10 mouse cellular contexts compared by ENCODE assay signal in genomic region chr17:56463500-56463899, GRCm38 (mm10). TPM values are rescaled to one million over a fixed set of nuclear protein-coding genes. Genes with fewer than 3 reads are reported as not detected.
A peak's percentile ranks its signal among the peaks of the same experiment; 100 is the strongest.
DNase-seq lines count a peak whose midpoint lies in the region; ATAC-seq and TF ChIP-seq lines count a peak whose summit lies in the region.
"Had no signal": no experiment of that assay in that cellular context is flagged by ENCODE, and none has a peak within 500 bp of the region (broad histone marks: within the 10 kb centered on the region; RNA-seq: fewer than 3 reads in every experiment).

No protein-coding gene starts in this region.

- WGBS in intestine, embryonic 15.5 days: 21% methylated on average over 1 of the region's 1 CpGs
- WGBS in intestine, postnatal 0 days: 36% methylated on average over 1 of the region's 1 CpGs
- 15% methylated on average over 1 of the region's 1 CpGs for WGBS in embryonic facial prominence, embryonic 15.5 days
- WGBS in hindbrain, postnatal 0 days: 50% methylated on average over 1 of the region's 1 CpGs
- 46% methylated on average over 1 of the region's 1 CpGs for WGBS in midbrain, embryonic 15.5 days
- 62% methylated on average over 1 of the region's 1 CpGs for WGBS in cerebellum, adult 2 months

- peak overlapping the region; percentile 93 for H3K27ac ChIP-seq in intestine, embryonic 15.5 days
- no peak overlapping the region for H3K27ac ChIP-seq in intestine, postnatal 0 days (ENCODE audit: low read depth, low read length)
- H3K27ac ChIP-seq in embryonic facial prominence, embryonic 15.5 days (replicated peaks): peak overlapping the region; percentile 97
- 0 out of 2 replicates have a peak overlapping the region, but pooled peaks have one; percentile 76 for H3K27ac ChIP-seq in hindbrain, postnatal 0 days
- H3K27ac ChIP-seq in midbrain, embryonic 15.5 days: peak overlapping the region; percentile 82; the same call in 1 of the 2 replicates
- H3K27ac ChIP-seq in cerebellum, adult 2 months (ENCODE audit: insufficient read depth, low read length): no peak overlapping the region

- peak overlapping the region; percentile 46 for H3K9ac ChIP-seq in intestine, embryonic 15.5 days
- no peak overlapping the region for H3K9ac ChIP-seq in intestine, postnatal 0 days (ENCODE audit: low read depth, low read length)
- no peak overlapping the region for H3K9ac ChIP-seq in embryonic facial prominence, embryonic 15.5 days
- H3K9ac ChIP-seq in hindbrain, postnatal 0 days (replicated peaks; ENCODE audit: low read length): no peak overlapping the region; the same call in 1 of the 2 replicates
- no peak overlapping the region for H3K9ac ChIP-seq in midbrain, embryonic 15.5 days

- no peaks in the 10 kb centered on the region for H3K27me3 ChIP-seq in intestine, embryonic 15.5 days (replicated peaks)
- no peaks in the 10 kb centered on the region for H3K27me3 ChIP-seq in intestine, postnatal 0 days (replicated peaks; ENCODE audit: control insufficient read depth, insufficient read depth, low read length)
- no peaks in the 10 kb centered on the region for H3K27me3 ChIP-seq in embryonic facial prominence, embryonic 15.5 days
- no peaks in the 10 kb centered on the region for H3K27me3 ChIP-seq in hindbrain, postnatal 0 days (ENCODE audit: insufficient read depth, low read length)
- no peaks in the 10 kb centered on the region for H3K27me3 ChIP-seq in midbrain, embryonic 15.5 days (replicated peaks)
- H3K27me3 ChIP-seq in cerebellum, adult 2 months (ENCODE audit: control insufficient read depth, insufficient read depth, low read length): no peaks in the 10 kb centered on the region

- no peak for DNase-seq in hindbrain, postnatal 0 days (ENCODE audit: low spot score)
- DNase-seq in left cerebral cortex, adult 8-10 months (ENCODE audit: low spot score in 2 of 2): no peak
- DNase-seq in left cerebral cortex, adult 9 months (ENCODE audit: low spot score in 2 of 2): no peak
- DNase-seq in cerebellum, adult 2 months: no peak
- DNase-seq: thymus, postnatal 14 days had no signal

- H3K9me3 ChIP-seq in intestine, embryonic 15.5 days: no peaks in the 10 kb centered on the region
- H3K9me3 ChIP-seq in intestine, postnatal 0 days (ENCODE audit: control insufficient read depth): no peaks in the 10 kb centered on the region
- no peaks in the 10 kb centered on the region for H3K9me3 ChIP-seq in embryonic facial prominence, embryonic 15.5 days (replicated peaks)
- H3K9me3 ChIP-seq in hindbrain, postnatal 0 days (ENCODE audit: low read length): no peaks in the 10 kb centered on the region
- H3K9me3 ChIP-seq in midbrain, embryonic 15.5 days: no peaks in the 10 kb centered on the region

- H3K4me2 ChIP-seq in intestine, embryonic 15.5 days (replicated peaks): peak overlapping the region; percentile 94; the same call in 1 of the 2 replicates
- no peak overlapping the region for H3K4me2 ChIP-seq in intestine, postnatal 0 days (replicated peaks; ENCODE audit: low read depth)
- peak overlapping the region; percentile 89; the same call in 1 of the 2 replicates for H3K4me2 ChIP-seq in embryonic facial prominence, embryonic 15.5 days (replicated peaks)
- peak overlapping the region; percentile 81; the same call in 1 of the 2 replicates for H3K4me2 ChIP-seq in hindbrain, postnatal 0 days (ENCODE audit: low read depth, low read length)
- peak overlapping the region; percentile 58; the same call in 1 of the 2 replicates for H3K4me2 ChIP-seq in midbrain, embryonic 15.5 days

- peak overlapping the region; percentile 62 for H3K4me3 ChIP-seq in intestine, embryonic 15.5 days (replicated peaks)
- H3K4me3 ChIP-seq in intestine, postnatal 0 days (ENCODE audit: low read depth, low read length): no peak overlapping the region
- no peak overlapping the region for H3K4me3 ChIP-seq in embryonic facial prominence, embryonic 15.5 days (replicated peaks)
- H3K4me3 ChIP-seq in hindbrain, postnatal 0 days (ENCODE audit: low read length): no peak overlapping the region
- no peak overlapping the region for H3K4me3 ChIP-seq in midbrain, embryonic 15.5 days
- H3K4me3 ChIP-seq in cerebellum, adult 2 months (replicated peaks; ENCODE audit: insufficient read depth, low read depth, low read length): no peak overlapping the region

- H3K4me1 ChIP-seq in intestine, embryonic 15.5 days (replicated peaks): peaks cover 41% of the 10 kb centered on the region
- H3K4me1 ChIP-seq in intestine, postnatal 0 days (replicated peaks; ENCODE audit: control insufficient read depth, insufficient read depth, low read length): peaks cover 3% of the 10 kb centered on the region; the same call in 1 of the 2 replicates
- H3K4me1 ChIP-seq in embryonic facial prominence, embryonic 15.5 days: peaks cover 80% of the 10 kb centered on the region
- H3K4me1 ChIP-seq in hindbrain, postnatal 0 days (ENCODE audit: insufficient read depth, low read length): peaks cover 36% of the 10 kb centered on the region
- peaks cover 84% of the 10 kb centered on the region for H3K4me1 ChIP-seq in midbrain, embryonic 15.5 days
- peaks cover 38% of the 10 kb centered on the region for H3K4me1 ChIP-seq in cerebellum, adult 2 months (ENCODE audit: control insufficient read depth, insufficient read depth, low read length)

- no peak for ATAC-seq in intestine, embryonic 15.5 days
- no peak for ATAC-seq in intestine, postnatal 0 days
- no peak for ATAC-seq in embryonic facial prominence, embryonic 15.5 days (ENCODE audit: insufficient number of reproducible peaks, low FRiP score, low TSS enrichment, low read depth)
- ATAC-seq in hindbrain, postnatal 0 days: no peak
- ATAC-seq in midbrain, embryonic 15.5 days (replicated peaks): no peak

- H3K36me3 ChIP-seq in intestine, embryonic 15.5 days: peaks cover 1% of the 10 kb centered on the region; the same call in 1 of the 2 replicates
- H3K36me3 ChIP-seq in intestine, postnatal 0 days (ENCODE audit: control insufficient read depth, insufficient read depth): no peaks in the 10 kb centered on the region
- H3K36me3 ChIP-seq in embryonic facial prominence, embryonic 15.5 days: no peaks in the 10 kb centered on the region
- H3K36me3 ChIP-seq in hindbrain, postnatal 0 days (ENCODE audit: insufficient read depth, low read length): no peaks in the 10 kb centered on the region
- H3K36me3 ChIP-seq in midbrain, embryonic 15.5 days (replicated peaks): 0 out of 2 replicates have a peak, but pooled peaks cover 3% of the 10 kb centered on the region

- no peak for TF ChIP-seq POLR2A in cerebellum, adult 2 months (IDR thresholded peaks at IDR 0.05; ENCODE audit: borderline replicate concordance, insufficient read depth, low read length)

- no peak for TF ChIP-seq CTCF in intestine, postnatal 0 days (IDR thresholded peaks at IDR 0.05; ENCODE audit: low read depth)
- no peak for TF ChIP-seq CTCF in hindbrain, postnatal 0 days (IDR thresholded peaks at IDR 0.05; ENCODE audit: low read depth)
- TF ChIP-seq CTCF in cerebellum, adult 2 months (IDR thresholded peaks at IDR 0.05; ENCODE audit: borderline replicate concordance, insufficient read depth, low read depth, low read length): no peak

RNA-seq across cellular contexts. Expression of gene Ptprs, which starts 12.8 kb away (rescaled TPM):
- polyA plus RNA-seq in intestine, embryonic 15.5 days (2015; fragmentation: Nextera tagmentation; extraction: Ambion mirVana): 56.3 and 56.8 TPM in 2 replicates
- polyA plus RNA-seq in intestine, postnatal 0 days (2015; fragmentation: Nextera tagmentation; extraction: Ambion mirVana): 15.2 and 15.7 TPM in 2 replicates
- polyA plus RNA-seq in embryonic facial prominence, embryonic 15.5 days (2015; fragmentation: Nextera tagmentation; extraction: Ambion mirVana): 116 and 118 TPM in 2 replicates
- total RNA-seq in hindbrain, postnatal 0 days (2014; rRNA removed): 869 and 913 TPM in 2 replicates
- polyA plus RNA-seq in hindbrain, postnatal 0 days (2015; fragmentation: Nextera tagmentation; extraction: Ambion mirVana): 196 and 198 TPM in 2 replicates
- 339 and 349 TPM in 2 replicates for polyA plus RNA-seq in midbrain, embryonic 15.5 days (2015; fragmentation: Nextera tagmentation; extraction: Ambion mirVana)
- 100 to 1,000 TPM; 559 to 588 (median 565) TPM for total RNA-seq in left cerebral cortex, adult 8-10 months (2022)
- polyA plus RNA-seq in cerebellum, adult 2 months (2012; rRNA removed): 478 and 518 TPM in 2 replicates

RNA-seq across cellular contexts. Expression of gene Znrf4, which starts 48.7 kb away (rescaled TPM):
- polyA plus RNA-seq in intestine, embryonic 15.5 days (2015; fragmentation: Nextera tagmentation; extraction: Ambion mirVana): not detected in 2 replicates
- polyA plus RNA-seq in intestine, postnatal 0 days (2015; fragmentation: Nextera tagmentation; extraction: Ambion mirVana): not detected in 2 replicates
- not detected in 2 replicates for polyA plus RNA-seq in embryonic facial prominence, embryonic 15.5 days (2015; fragmentation: Nextera tagmentation; extraction: Ambion mirVana)
- not detected in 2 replicates for total RNA-seq in hindbrain, postnatal 0 days (2014; rRNA removed)
- polyA plus RNA-seq in hindbrain, postnatal 0 days (2015; fragmentation: Nextera tagmentation; extraction: Ambion mirVana): not detected in 2 replicates
- not detected in 2 replicates for polyA plus RNA-seq in midbrain, embryonic 15.5 days (2015; fragmentation: Nextera tagmentation; extraction: Ambion mirVana)
- not detected for total RNA-seq in left cerebral cortex, adult 8-10 months (2022)
- not detected in 2 replicates for polyA plus RNA-seq in cerebellum, adult 2 months (2012; rRNA removed)
- total RNA-seq: ES-E14 had no signal

Comparison
In these comparisons a context has a peak if more than half of its experiments do, and no peak if none do; other contexts are left out.
1. H3K27ac ChIP-seq: peak in intestine, embryonic 15.5 days (single experiment), embryonic facial prominence, embryonic 15.5 days (single experiment), hindbrain, postnatal 0 days (single experiment) and midbrain, embryonic 15.5 days (single experiment); none in intestine, postnatal 0 days (single experiment) and cerebellum, adult 2 months (single experiment).